Mouse (Mus musculus): ENCODE data around the gene Cps1.

The Cps1 gene

DNA sequence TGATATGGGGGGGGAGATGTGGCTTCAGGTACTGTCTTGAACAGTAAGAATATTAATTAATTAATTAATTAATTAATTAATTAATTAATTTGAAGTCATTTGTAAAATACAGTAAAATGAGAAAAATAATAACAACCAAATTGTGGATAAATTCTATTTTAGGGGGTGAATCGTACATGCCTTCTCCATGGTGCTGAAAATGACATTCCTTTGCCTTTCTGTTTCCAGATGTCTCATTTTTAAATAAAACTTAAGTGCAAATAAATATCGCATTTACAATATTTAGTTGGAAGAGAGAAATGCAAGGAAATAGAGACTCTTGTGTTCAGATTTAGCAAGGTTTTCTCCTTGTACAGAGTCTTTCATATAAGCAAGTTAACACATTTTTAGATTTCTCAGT is 112.0 kb downstream of the Cps1 start:
- in situ Hi-C loops (cut with MboI, MseI), result no loop called here

DNA sequence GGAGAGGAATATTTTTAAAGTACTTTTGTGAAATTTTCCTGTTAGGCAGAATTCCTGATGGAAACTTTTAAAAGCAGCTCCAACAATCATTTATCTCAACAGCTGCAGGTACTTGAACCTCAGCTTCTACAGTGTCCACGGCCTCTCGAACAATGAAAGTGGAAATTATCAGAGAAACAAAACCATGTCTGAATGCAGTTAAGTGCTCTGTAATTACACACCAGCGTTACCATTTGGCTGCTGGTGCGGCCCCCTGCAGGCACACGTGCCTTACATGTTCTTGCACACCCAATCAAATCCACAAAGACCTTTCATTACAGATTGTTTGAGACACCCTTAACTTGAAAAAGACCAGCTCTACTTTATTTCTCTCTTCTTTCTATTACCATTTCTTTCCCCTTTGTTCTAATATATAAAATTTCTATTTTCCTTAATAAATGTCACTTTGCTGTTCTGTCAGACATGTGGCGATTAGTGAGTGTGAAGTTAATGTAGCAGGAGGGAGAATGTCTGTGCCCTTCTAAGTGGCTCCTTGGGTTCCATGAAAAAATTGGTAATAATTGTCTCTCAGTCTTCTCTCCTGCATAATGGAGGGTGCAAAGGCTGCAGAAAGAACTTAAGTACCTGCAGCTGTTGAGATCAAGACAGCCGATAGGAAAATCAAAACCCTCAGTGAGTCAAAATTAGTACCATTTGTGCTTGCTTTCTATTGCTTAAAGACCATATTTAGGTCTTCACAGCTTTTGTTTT is 112.8 kb downstream of the Cps1 start:
- in situ Hi-C loops (cut with MboI, MseI), result no loop called here

DNA sequence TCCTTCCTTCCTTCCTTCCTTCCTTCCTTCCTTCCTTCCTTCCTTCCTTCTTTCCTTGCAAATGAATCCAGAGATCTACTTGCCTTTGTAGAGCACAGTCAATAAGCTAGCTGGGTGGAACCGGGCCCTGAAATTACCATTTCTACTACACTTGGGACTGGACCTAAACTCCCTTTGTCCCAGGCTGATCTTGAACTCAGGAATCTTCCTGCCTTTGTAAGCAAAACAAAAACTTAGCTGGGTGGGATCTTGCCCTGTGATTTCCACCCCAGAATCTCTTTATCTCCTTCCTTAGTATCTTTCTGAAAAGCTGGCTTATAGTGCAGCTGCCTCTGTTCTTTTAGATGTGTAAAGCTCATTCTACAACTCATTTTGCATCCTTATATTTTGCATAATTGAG is 115.6 kb downstream of the Cps1 start:
- in situ Hi-C loops (cut with MboI, MseI), result no loop called here

DNA sequence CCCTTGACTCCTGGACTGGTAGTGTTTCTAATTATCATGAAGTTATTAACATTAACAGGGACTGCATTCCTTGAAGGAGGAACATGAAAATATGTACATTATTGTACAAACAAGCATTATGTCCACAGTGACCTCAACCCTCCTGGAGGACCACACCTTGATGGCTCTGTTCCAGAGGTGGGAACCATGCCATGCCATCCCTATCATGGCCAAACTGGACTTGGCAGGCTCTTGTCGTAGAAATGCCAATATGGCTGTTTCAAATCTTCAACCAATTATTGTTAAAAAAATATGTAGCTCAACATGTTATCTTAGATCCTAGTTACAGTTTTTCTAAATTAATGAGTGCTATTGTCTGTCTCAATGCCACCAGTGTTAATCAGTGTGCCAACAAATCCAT is 116.1 kb downstream of the Cps1 start:
- in situ Hi-C loops (cut with MboI, MseI), result no loop called here

GRCm38 (mm10) chr1:67265222-67265621 is 142.4 kb downstream of the Cps1 start:
- in situ Hi-C loops (cut with MboI, MseI), result no loop called here

DNA sequence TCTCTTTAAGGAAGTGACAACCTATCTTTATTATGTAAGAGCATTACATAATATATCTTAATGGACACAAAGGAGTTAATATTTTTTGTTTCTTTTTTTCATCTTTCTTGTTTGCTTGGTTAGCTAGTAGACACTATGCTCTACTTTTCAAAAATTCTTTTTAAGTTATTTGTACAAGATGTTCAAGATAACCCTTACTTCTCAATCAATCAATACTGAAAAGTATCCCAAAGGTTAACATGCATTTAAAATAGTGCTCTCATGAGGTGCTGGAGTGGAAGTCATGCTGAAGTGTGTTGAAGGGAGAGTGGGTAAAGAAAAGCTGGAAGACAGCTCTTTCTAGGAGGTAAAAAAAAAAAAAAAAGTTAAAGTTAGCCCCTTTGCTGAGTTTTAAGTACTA is 145.1 kb downstream of the Cps1 start:
- in situ Hi-C loops (cut with MboI, MseI), result no loop called here

GRCm38 (mm10) chr1:67268450-67268849 is 145.6 kb downstream of the Cps1 start:
- in situ Hi-C loops (cut with MboI, MseI), result no loop called here

DNA sequence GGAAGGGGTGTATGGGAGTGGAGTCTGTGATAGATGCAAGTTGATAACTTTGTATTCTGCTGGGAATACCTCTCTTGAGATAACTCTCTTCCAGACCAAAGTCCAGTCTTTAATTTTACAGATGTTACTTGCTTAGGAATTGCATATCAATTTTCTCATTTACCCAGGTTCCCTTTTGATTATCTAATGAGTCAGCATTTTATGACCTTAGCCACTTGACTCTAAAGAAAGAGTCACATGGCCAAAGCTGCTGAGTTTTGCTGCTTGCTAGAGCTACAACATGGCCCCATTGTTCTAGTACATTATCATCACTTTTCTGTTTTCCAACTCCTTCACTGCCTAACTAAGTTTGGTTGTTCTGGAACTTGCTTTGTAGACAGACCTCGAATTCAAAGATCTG is 153.4 kb downstream of the Cps1 start:
- in situ Hi-C loops (cut with MboI, MseI), result no loop called here

Measured in T-helper 2 cell (primary cell).